Mouse (Mus musculus) cerebral cortex, adult 2 months (tissue): ENCODE results near the gene Ikzf1.

ENCODE experiments used
- WGBS: fragments of 180-500 bp; shearing (Covaris S2); methylation state at CpG from one replicate; pipeline ENCODE4 v1.1.7; 2018; 5-methylcytosine and 5-hydroxymethylcytosine counted together

Ikzf1 gene

GRCm38 (mm10) chr11:11727936-11728556, 43.2 kb downstream of the Ikzf1 start:
- 88% methylated on average over 10 of the region's 10 CpGs for WGBS

DNA sequence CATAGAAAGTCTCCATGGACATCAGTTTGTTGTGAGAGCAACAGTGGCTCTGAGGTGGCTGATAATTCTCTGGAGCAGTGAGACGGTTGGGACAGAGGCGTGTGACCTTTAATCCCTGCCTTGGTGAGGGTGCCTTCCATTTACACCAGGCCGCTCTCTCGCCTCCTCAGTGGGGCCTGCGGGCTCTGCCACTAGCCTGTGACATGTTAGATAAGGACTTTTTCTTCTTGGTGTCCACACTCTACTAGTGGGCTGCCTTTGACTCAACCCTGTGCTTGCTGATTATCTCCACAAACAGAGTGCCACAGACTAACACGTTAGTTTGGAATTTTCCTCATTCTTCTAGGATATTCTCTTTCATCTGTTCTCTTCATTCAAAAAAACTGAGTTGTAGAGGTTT, 44.4 kb downstream of the Ikzf1 start:
- 87% methylated on average over 6 of the region's 6 CpGs for WGBS

GRCm38 (mm10) chr11:11730062-11730461, 45.3 kb downstream of the Ikzf1 start:
- 91% methylated on average over 1 of the region's 1 CpGs for WGBS

GRCm38 (mm10) chr11:11731727-11732126, 46.9 kb downstream of the Ikzf1 start:
- WGBS, result 100% methylated on average over 1 of the region's 1 CpGs

- WGBS, result 83% methylated on average over 8 of the region's 8 CpGs
These were observed 48.4 kb downstream of the Ikzf1 start for GRCm38 (mm10) chr11:11732972-11733770.

DNA sequence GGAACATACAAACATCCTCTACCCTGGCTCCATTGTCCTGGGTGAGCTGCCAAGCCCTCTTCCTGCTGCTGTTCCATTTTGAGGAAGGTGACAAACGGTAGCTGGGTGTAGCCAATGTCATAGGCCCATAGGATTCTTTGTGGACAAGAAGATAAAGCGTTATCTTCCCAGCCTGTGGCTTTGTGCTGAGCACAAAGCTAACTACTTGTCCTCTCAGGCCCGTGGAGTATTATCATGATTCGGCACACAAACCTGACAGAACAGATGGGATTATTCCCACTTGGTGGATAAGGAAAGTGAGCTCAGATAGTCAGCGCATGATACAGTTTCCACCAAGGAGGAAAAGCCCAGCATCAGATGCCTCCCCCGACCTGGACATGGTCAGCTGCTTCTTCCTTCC, 50.4 kb downstream of the Ikzf1 start:
- WGBS, result 83% methylated on average over 6 of the region's 6 CpGs

DNA sequence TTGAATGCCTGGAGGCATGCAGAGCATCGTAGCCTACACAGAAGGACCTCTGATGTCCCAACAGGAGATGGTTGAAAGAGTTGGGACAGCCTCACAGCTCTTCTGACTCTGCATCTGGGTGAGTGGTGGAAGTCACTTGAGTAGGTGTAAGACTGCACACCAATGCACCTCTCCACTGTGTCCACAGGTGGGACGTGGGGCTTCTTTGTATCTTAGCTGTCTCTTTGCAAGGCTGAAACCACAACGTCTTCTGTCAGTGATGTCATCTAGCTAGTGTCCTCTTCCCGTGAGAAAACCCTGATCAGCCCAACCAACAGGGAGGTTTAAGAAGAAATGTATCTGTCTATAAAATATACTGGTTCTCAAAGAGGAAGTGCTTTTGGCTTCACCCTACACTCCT, 52.1 kb downstream of the Ikzf1 start:
- 88% methylated on average over 4 of the region's 4 CpGs for WGBS

- 71% methylated on average over 2 of the region's 2 CpGs for WGBS
These were observed 52.8 kb downstream of the Ikzf1 start for GRCm38 (mm10) chr11:11737562-11737961.

DNA sequence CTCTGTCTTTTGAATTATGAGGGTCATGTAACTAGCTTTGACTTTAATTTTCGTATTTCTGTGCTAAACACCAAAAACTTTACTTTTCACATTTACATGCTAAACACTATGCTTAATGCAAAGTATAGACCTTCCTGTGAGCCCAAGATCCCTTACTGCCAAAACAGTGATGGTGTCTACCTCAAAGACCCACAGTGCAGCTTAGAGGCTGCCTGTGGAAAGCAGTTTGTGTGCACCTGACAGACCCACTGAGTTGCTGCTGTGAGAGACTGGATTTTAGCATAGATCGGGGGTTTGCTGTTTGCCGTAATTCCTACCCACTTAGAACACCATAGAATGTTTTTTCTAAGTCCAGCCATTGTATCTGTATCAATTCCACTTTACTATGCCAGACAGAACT, 54.3 kb downstream of the Ikzf1 start:
- 92% methylated on average over 3 of the region's 3 CpGs for WGBS

DNA sequence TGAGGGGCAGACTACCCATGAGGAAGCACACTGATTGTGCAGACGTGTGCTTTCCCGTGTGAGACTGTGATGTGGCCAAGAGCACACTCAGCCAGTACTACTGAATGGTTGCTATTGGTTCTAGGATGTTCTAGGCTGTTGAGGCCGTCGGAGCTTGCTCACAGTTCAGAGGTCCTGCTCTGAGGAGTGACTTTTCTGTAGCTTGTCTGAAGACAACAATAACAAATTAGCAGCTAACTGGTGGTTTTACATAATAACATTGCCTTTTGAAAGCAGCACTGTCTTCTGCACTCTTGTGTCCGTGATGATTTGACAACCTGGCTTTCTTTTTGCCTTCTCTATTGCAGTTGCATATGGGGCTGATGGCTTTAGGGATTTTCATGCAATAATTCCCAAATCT, 55.8 kb downstream of the Ikzf1 start:
- WGBS, result 76% methylated on average over 5 of the region's 5 CpGs

DNA sequence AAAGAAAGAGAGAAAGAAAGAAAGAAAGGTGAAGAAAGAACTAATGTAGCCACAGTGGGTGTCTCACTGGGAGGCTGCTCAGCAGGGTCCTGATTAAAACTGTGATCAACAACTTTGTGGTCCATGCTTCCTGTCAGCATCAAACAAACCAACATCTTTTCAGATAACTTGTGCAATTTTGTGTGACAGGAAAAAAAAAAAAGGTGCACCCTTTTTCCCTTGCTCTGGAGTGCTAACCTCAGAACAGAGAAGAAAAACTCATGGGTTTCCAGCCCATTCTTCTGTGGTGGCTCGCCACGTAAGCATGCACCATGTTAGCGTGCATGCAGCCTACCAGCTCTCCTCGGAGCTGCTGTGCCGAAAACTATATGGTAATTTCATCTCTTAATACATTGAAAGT, 56.8 kb downstream of the Ikzf1 start:
- 89% methylated on average over 5 of the region's 5 CpGs for WGBS

DNA sequence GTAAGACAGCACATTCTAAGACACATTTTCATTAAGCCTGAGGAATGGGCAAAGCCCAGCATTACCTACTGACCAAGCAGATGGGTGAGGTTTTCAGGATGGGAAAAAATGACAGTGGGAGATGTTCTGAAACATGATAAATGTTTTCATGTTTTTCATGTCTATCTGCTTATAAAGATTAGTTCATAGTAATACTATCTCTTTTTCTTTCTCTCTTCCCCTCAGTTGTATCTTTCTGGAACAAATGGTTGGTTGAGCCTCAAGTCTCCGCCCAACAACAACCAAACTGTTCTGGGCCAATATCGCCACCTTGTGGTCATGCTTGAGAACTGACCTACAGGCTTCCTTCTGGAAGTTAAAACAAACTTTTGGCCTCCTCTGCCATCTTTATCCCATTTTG, 57.8 kb downstream of the Ikzf1 start:
- 29% methylated on average over 2 of the region's 2 CpGs for WGBS

- 47% methylated on average over 1 of the region's 1 CpGs for WGBS
These were observed 59.4 kb downstream of the Ikzf1 start for GRCm38 (mm10) chr11:11744222-11744621.

DNA sequence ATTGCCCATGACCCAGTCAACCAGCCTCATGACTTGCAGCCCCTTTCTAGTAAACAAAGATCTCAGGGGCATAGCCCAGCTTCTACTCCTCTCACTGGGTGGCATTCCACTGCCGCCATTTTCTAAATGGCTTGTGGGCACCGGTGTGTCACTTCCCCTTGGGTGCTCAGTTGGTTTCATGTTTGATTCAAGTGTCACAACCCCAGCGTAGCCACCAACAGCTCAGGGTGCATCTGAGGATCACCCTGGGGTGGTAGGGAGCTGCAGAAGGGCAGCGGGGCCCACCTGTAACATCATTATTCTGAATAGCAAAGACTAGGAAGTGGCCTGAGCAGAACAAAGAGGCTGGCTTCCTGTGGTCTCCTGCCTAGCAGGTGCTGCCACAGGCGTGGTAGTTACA, 66.3 kb downstream of the Ikzf1 start:
- 89% methylated on average over 5 of the region's 5 CpGs for WGBS

DNA sequence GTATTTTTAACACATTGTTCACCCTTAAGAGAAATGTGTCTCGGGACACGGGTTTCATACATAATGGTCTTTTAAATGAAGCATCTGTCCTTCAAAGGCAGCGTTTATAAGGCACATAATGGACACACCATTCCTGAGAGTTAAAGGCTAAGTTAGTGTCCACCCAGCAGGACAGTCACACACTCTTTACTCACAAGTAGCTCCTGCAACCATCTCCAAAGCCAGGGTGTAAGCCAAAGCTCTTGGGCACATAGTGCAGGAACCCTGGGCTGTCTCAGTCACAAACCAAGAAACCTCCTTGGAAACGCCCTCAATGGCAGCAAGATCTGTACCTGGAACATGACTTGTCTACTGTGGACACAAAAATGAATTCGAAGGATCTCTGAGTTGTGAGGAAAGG, 68.1 kb downstream of the Ikzf1 start:
- WGBS, result 81% methylated on average over 5 of the region's 5 CpGs

- 77% methylated on average over 6 of the region's 6 CpGs for WGBS
These were observed 73.3 kb downstream of the Ikzf1 start for GRCm38 (mm10) chr11:11758121-11758520.

DNA sequence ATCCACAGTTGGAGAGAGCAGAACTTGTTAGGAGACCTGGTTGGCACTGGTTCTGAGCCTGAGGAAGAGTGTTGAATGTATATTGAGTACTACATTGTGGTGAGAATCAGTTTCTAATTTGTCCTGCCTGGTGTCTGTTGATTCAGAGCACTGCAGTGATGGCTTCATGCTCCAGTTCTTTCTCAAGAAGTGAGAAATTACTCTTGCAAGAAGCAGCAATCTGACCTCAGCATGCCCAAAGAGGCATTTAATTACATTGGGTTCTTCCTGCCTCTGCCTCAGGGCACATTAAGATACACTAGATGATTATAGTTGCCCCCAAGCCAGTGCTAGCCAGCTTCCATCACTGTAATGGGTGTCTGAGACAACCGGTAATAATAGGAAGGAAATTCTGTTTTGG, 74.1 kb downstream of the Ikzf1 start:
- 91% methylated on average over 1 of the region's 1 CpGs for WGBS

DNA sequence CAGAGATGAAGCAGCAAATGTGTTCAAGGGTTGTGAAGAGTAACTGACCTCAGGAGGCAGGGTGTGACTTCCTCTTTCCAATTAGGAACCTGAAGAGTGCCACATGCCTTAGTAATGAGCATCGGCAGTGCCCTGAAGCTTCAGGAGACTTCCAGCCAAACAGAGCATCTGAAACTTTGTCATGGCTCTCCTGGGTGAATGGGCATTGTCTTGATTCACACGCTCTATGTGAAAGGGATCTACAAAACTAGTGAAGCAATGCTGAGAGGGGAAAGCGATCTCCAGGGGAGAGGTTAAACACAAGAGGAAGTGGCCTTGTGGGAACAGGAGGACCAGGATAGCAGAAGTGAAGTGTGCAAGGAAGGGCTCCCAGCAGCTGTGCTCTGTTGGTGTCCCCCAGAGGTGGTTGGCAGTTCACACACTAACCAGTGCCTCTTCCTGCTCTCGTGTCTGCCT, 78.4 kb downstream of the Ikzf1 start:
- 78% methylated on average over 4 of the region's 4 CpGs for WGBS

DNA sequence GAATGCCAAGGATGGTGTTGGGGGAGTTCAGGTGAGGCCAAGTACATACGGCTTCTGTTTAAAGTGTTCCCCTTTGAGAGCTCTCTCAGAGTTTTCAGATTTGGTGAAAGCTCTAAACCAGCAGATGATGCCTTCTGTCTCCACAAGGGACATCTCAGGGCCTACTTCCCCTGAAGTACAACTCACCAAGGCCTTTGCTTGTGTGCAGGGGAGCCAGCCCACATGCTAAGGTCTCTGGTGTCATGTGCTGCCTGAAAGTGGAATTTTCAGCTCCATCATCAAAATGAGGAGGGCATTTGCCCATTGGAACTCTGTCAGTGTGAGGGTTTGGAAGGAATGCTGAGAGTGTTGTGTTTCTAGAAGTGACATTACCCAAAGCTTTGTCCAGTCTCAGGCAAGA, 80.6 kb downstream of the Ikzf1 start:
- WGBS, result 76% methylated on average over 1 of the region's 1 CpGs

- 77% methylated on average over 1 of the region's 1 CpGs for WGBS
These were observed 81.3 kb downstream of the Ikzf1 start for GRCm38 (mm10) chr11:11766105-11766504.

GRCm38 (mm10) chr11:11768057-11768456, 83.3 kb downstream of the Ikzf1 start:
- WGBS, result 96% methylated on average over 2 of the region's 2 CpGs

- 96% methylated on average over 20 of the region's 20 CpGs for WGBS
These were observed 84.5 kb downstream of the Ikzf1 start for GRCm38 (mm10) chr11:11769281-11769680.

DNA sequence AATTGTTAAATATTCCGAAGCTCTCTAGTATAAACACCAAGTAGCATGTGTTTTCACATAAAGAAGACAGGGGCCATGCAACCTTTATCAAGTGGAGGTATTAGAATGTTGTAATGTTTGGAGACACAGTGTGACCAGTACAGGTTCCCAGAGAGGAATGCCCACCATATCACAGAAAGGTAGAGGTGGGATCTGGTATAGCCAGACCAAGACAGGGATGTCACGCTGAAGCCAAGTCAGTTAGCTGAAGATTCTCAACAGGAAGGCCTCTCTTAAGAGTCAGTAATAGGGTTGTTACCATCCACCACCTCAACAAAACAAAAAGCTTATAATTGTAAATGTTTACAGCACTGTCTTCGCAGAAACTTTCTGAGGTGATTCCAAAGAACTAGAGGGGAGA, 85.9 kb downstream of the Ikzf1 start:
- WGBS, result 89% methylated on average over 3 of the region's 3 CpGs
